In the genomic region with DNA sequence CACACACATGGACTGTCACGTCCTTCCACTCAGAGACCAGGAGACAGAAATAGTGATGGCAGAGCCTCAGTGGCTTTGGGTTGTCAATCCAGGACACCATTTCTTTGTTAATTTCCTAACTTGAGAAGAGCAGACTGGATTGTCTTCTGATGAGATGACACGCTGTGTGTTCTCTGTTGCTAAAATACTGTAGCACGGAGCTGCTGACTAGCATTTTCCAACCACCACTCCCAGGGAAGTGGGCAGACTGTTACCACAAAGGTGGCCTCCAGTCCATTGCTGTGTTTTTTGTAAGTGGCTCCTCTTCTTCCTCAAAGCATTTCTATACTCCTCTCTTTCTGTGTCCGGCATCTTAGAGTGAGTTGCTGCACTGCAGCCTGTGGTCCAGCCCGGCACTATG, we compare ENCODE assay signal across 22 mouse cellular contexts. TPM values are rescaled to one million over a fixed set of nuclear protein-coding genes. Genes with fewer than 3 reads are reported as not detected.
DNase-seq lines count a peak whose midpoint lies in the region; ATAC-seq lines count a peak whose summit lies in the region.
"Had no signal": no experiment of that assay in that cellular context is flagged by ENCODE, and none has a peak within 500 bp of the region (broad histone marks: within the 10 kb centered on the region; RNA-seq: fewer than 3 reads in every experiment).

No protein-coding gene starts in this region.

- WGBS in liver, embryonic 12.5 days (ENCODE audit: insufficient replicate concordance): 60% methylated on average over 5 of the region's 5 CpGs
- WGBS in liver, embryonic 16.5 days (ENCODE audit: insufficient replicate concordance): 51% methylated on average over 5 of the region's 5 CpGs
- WGBS in forebrain, embryonic 10.5 days: 95% methylated on average over 5 of the region's 5 CpGs

- no peak overlapping the region for H3K4me3 ChIP-seq in liver, embryonic 12.5 days
- H3K4me3 ChIP-seq in liver, embryonic 16.5 days (ENCODE audit: low read depth, low read length): no peak overlapping the region; the same call in 1 of the 2 replicates
- H3K4me3 ChIP-seq in forebrain, embryonic 10.5 days: no peak overlapping the region
- H3K4me3 ChIP-seq: erythroblast, embryonic 14.5 days; kidney, embryonic 15.5 days; midbrain, embryonic 13.5 days; stomach, embryonic 15.5 days had no signal

- ATAC-seq in liver, embryonic 12.5 days: no peak
- ATAC-seq in liver, embryonic 16.5 days (ENCODE audit: low read depth): no peak
- ATAC-seq in erythroid progenitor cell, adult 5-6 weeks (replicated peaks; ENCODE audit: low FRiP score, poor library complexity, severe bottlenecking): no peak
- ATAC-seq: forebrain, postnatal 0 days; intestine, embryonic 16.5 days; midbrain, embryonic 13.5 days had no signal

- H3K9me3 ChIP-seq in liver, embryonic 12.5 days (replicated peaks): no peaks in the 10 kb centered on the region
- no peaks in the 10 kb centered on the region for H3K9me3 ChIP-seq in liver, embryonic 16.5 days (replicated peaks; ENCODE audit: control insufficient read depth, low read length)
- no peaks in the 10 kb centered on the region for H3K9me3 ChIP-seq in forebrain, embryonic 10.5 days
- H3K9me3 ChIP-seq: kidney, embryonic 15.5 days; midbrain, embryonic 13.5 days; stomach, embryonic 15.5 days had no signal

- H3K27me3 ChIP-seq in liver, embryonic 12.5 days (replicated peaks): no peaks in the 10 kb centered on the region
- H3K27me3 ChIP-seq in liver, embryonic 16.5 days (ENCODE audit: control insufficient read depth, insufficient read depth, low read depth, low read length): no peaks in the 10 kb centered on the region
- H3K27me3 ChIP-seq in splenic B cell, adult 2 months (ENCODE audit: control insufficient read depth, insufficient read depth, low read length, poor library complexity, severe bottlenecking): no peaks in the 10 kb centered on the region
- H3K27me3 ChIP-seq in forebrain, embryonic 10.5 days (ENCODE audit: poor library complexity, severe bottlenecking): no peaks in the 10 kb centered on the region
- H3K27me3 ChIP-seq: kidney, embryonic 15.5 days; midbrain, embryonic 13.5 days; stomach, embryonic 15.5 days had no signal

- H3K4me1 ChIP-seq in liver, embryonic 12.5 days: peaks cover 99% of the 10 kb centered on the region
- peaks cover 70% of the 10 kb centered on the region for H3K4me1 ChIP-seq in liver, embryonic 16.5 days (ENCODE audit: control insufficient read depth, low read depth, low read length)
- H3K4me1 ChIP-seq in forebrain, embryonic 10.5 days: peaks cover 49% of the 10 kb centered on the region
- H3K4me1 ChIP-seq: stomach, embryonic 15.5 days had no signal

- 0 out of 2 replicates have a peak overlapping the region, but pooled peaks have one; percentile 4 for H3K27ac ChIP-seq in liver, embryonic 12.5 days
- H3K27ac ChIP-seq in liver, embryonic 16.5 days (ENCODE audit: low read length): peak overlapping the region; percentile 26; the same call in 1 of the 2 replicates
- no peak overlapping the region for H3K27ac ChIP-seq in forebrain, embryonic 10.5 days
- H3K27ac ChIP-seq: kidney, embryonic 15.5 days; midbrain, embryonic 13.5 days; stomach, embryonic 15.5 days had no signal

- no peak overlapping the region for H3K4me2 ChIP-seq in liver, embryonic 12.5 days
- H3K4me2 ChIP-seq in liver, embryonic 16.5 days (ENCODE audit: low read depth, low read length): no peak overlapping the region
- H3K4me2 ChIP-seq: kidney, embryonic 15.5 days; midbrain, embryonic 13.5 days; stomach, embryonic 15.5 days had no signal

- H3K9ac ChIP-seq in liver, embryonic 12.5 days: 0 out of 2 replicates have a peak overlapping the region, but pooled peaks have one; percentile 6
- H3K9ac ChIP-seq in liver, embryonic 16.5 days (ENCODE audit: low read depth, low read length): no peak overlapping the region
- H3K9ac ChIP-seq: forebrain, postnatal 0 days; kidney, embryonic 15.5 days; midbrain, embryonic 13.5 days; stomach, embryonic 15.5 days had no signal

- no peak for DNase-seq in liver
- DNase-seq in T-cell, adult 2 months (ENCODE audit: low spot score): peak; percentile 61
- peak; percentile 46 for DNase-seq in splenic B cell, adult 2 months (ENCODE audit: low read depth, low spot score)
- DNase-seq in right cerebral cortex, postnatal 14 days: no peak
- no peak for DNase-seq in forebrain, embryonic 10.5 days (ENCODE audit: extremely low spot score, low spot score)
- DNase-seq: adrenal gland, adult 8-10 months; cerebellum, adult 11-12 months; cerebellum, postnatal 36 days; forebrain, postnatal 0 days; heart, adult 18-20 months; layer of hippocampus, postnatal 36 days; lung, postnatal 14 days had no signal

- no peaks in the 10 kb centered on the region for H3K36me3 ChIP-seq in liver, embryonic 12.5 days
- H3K36me3 ChIP-seq in liver, embryonic 16.5 days (ENCODE audit: control insufficient read depth, insufficient read depth): no peaks in the 10 kb centered on the region
- H3K36me3 ChIP-seq in splenic B cell, adult 2 months (ENCODE audit: control insufficient read depth, insufficient read depth, low read length, poor library complexity, severe bottlenecking): no peaks in the 10 kb centered on the region
- no peaks in the 10 kb centered on the region for H3K36me3 ChIP-seq in forebrain, embryonic 10.5 days (replicated peaks)
- H3K36me3 ChIP-seq: kidney, embryonic 15.5 days; midbrain, embryonic 13.5 days; stomach, embryonic 15.5 days had no signal

RNA-seq across cellular contexts. Expression of a gene that starts 39.4 kb away (rescaled TPM):
- polyA plus RNA-seq in liver, embryonic 12.5 days (2016; fragmentation: Nextera tagmentation; extraction: Ambion mirVana): 26.2 and 26.4 TPM in 2 replicates
- polyA plus RNA-seq in liver, embryonic 16.5 days (2015; fragmentation: Nextera tagmentation; extraction: Ambion mirVana): 13.5 and 14.6 TPM in 2 replicates
- polyA plus RNA-seq in forebrain, embryonic 10.5 days (2016; fragmentation: Nextera tagmentation; extraction: Ambion mirVana): 6.6 and 7.5 TPM in 2 replicates
- 101 and 117 TPM in 2 replicates for total RNA-seq in erythroid progenitor cell, adult 5-6 weeks (2015; ENCODE audit: low replicate concordance)
- total RNA-seq in erythroid progenitor cell, adult 5-6 weeks (2017; ENCODE audit: low replicate concordance): 61.7 and 82.0 TPM in 2 replicates

RNA-seq across cellular contexts. Expression of a gene that starts 39.6 kb away (rescaled TPM):
- polyA plus RNA-seq in liver, embryonic 12.5 days (2016; fragmentation: Nextera tagmentation; extraction: Ambion mirVana): 0.29 and 0.30 TPM in 2 replicates
- polyA plus RNA-seq in liver, embryonic 16.5 days (2015; fragmentation: Nextera tagmentation; extraction: Ambion mirVana): 0.12 and 0.15 TPM in 2 replicates
- 0.14 and 0.31 TPM in 2 replicates for polyA plus RNA-seq in forebrain, embryonic 10.5 days (2016; fragmentation: Nextera tagmentation; extraction: Ambion mirVana)
- total RNA-seq in erythroid progenitor cell, adult 5-6 weeks (2015; ENCODE audit: low replicate concordance): 0.72 TPM in 1 of 2 replicates, not detected in the other
- total RNA-seq in erythroid progenitor cell, adult 5-6 weeks (2017; ENCODE audit: low replicate concordance): 1.5 and 1.6 TPM in 2 replicates
- total RNA-seq: gastrocnemius, adult 18-20 months; heart, adult 18-20 months; liver, adult 2 months had no signal
- polyA plus RNA-seq: erythroblast, embryonic 14.5 days had no signal

Comparison
In these comparisons a context has a peak if more than half of its experiments do, and no peak if none do; other contexts are left out.
1. DNase-seq: peak in T-cell, adult 2 months (single experiment) and splenic B cell, adult 2 months (single experiment); none in liver (single experiment), right cerebral cortex, postnatal 14 days (single experiment) and forebrain, embryonic 10.5 days (single experiment).